Mouse (Mus musculus): Measurements from ENCODE around the gene Hcar1. TPM values are rescaled to one million over a fixed set of nuclear protein-coding genes. Genes with fewer than 3 reads are reported as not detected.

Gene Hcar1
- total RNA-seq, 2 experiments from 2014 or later = 1.0 to 1.4 TPM

Other genes starting within 250 kb of the Hcar1 start
- 100 to 1,000 TPM; 117 to 144 TPM for gene Clip1, start 195.4 kb downstream of the Hcar1 start, total RNA-seq (2021)
- gene Zcchc8, start 158.9 kb downstream of the Hcar1 start, total RNA-seq (2021) = 10 to 100 TPM; 39.5 to 49.0 TPM
- 10 to 100 TPM; 69.7 to 86.1 TPM for gene Rsrc2, start 130.6 kb downstream of the Hcar1 start, total RNA-seq (2021)
- gene Kntc1, start 130.3 kb downstream of the Hcar1 start, total RNA-seq (2021) = 1 to 10 TPM in 1 of 2 experiments, under 1 TPM in 1; 0.84 to 1.2 TPM
- not detected for gene Hcar2, start 14.5 kb downstream of the Hcar1 start, total RNA-seq (2021)
- gene Denr, start 27.2 kb upstream of the Hcar1 start, total RNA-seq (2021) = 10 to 100 TPM; 67.7 to 70.2 TPM
- gene Gm43518, start 47.4 kb upstream of the Hcar1 start, total RNA-seq (2021) = 1 to 10 TPM in 1 of 2 experiments, under 1 TPM in 1; 0.76 to 1.7 TPM
- gene Ccdc62, start 50.7 kb upstream of the Hcar1 start, total RNA-seq (2021) = 1 to 10 TPM; 2.0 to 4.2 TPM
- 10 to 100 TPM; 70.3 to 77.3 TPM for gene Hip1r, start 93.6 kb upstream of the Hcar1 start, total RNA-seq (2021)
- gene Vps37b, start 152.2 kb upstream of the Hcar1 start, total RNA-seq (2021) = 10 to 100 TPM; 45.8 to 51.0 TPM
- 10 to 100 TPM; 55.9 to 57.5 TPM for gene Abcb9, start 215.8 kb upstream of the Hcar1 start, total RNA-seq (2021)
- gene Ogfod2, start 232.3 kb upstream of the Hcar1 start, total RNA-seq (2021) = 10 to 100 TPM; 37.3 to 37.8 TPM
- 10 to 100 TPM; 50.3 to 62.4 TPM for gene Arl6ip4, start 236.1 kb upstream of the Hcar1 start, total RNA-seq (2021)